Mouse (Mus musculus): Measurements from ENCODE around the gene Dennd1a. TPM values are rescaled to one million over a fixed set of nuclear protein-coding genes. Genes with fewer than 3 reads are reported as not detected.

Gene Dennd1a
- polyA plus RNA-seq, 2 experiments from 2014 or later = 8.8 to 13.4 TPM

GRCm38 (mm10) chr2:38039621-38040020, 247.6 kb downstream of the Dennd1a start:
- no peak for ATAC-seq

- no peak for ATAC-seq
Measured at GRCm38 (mm10) chr2:38028317-38028716, 258.9 kb downstream of the Dennd1a start.

- ATAC-seq = no peak
Measured at GRCm38 (mm10) chr2:38025615-38026014, 261.6 kb downstream of the Dennd1a start.

- no peak for ATAC-seq
Measured at GRCm38 (mm10) chr2:38023741-38024130, 263.5 kb downstream of the Dennd1a start.

GRCm38 (mm10) chr2:38023054-38023740, 264.0 kb downstream of the Dennd1a start:
- no peak for ATAC-seq

GRCm38 (mm10) chr2:38021166-38021565, 266.0 kb downstream of the Dennd1a start:
- ATAC-seq = no peak

GRCm38 (mm10) chr2:38014702-38015101, 272.5 kb downstream of the Dennd1a start:
- no peak for ATAC-seq

- ATAC-seq = no peak
Measured at GRCm38 (mm10) chr2:38013839-38014365, 273.3 kb downstream of the Dennd1a start.

GRCm38 (mm10) chr2:38007238-38007637, 280.0 kb downstream of the Dennd1a start:
- ATAC-seq = no peak

GRCm38 (mm10) chr2:38003183-38003680, 284.0 kb downstream of the Dennd1a start:
- no peak for ATAC-seq

GRCm38 (mm10) chr2:38001004-38001403, 286.2 kb downstream of the Dennd1a start:
- no peak for ATAC-seq

GRCm38 (mm10) chr2:37997966-37998365, 289.2 kb downstream of the Dennd1a start:
- ATAC-seq = no peak

- ATAC-seq = no peak
Measured at GRCm38 (mm10) chr2:37989091-37989490, 298.1 kb downstream of the Dennd1a start.

- ATAC-seq = no peak
Measured at GRCm38 (mm10) chr2:37988301-37988700, 298.9 kb downstream of the Dennd1a start.

- no peak for ATAC-seq
Measured at GRCm38 (mm10) chr2:37985690-37986222, 301.4 kb downstream of the Dennd1a start.

- no peak for ATAC-seq
Measured at GRCm38 (mm10) chr2:37982714-37983113, 304.5 kb downstream of the Dennd1a start.

GRCm38 (mm10) chr2:37981562-37982403, 305.4 kb downstream of the Dennd1a start:
- ATAC-seq = no peak

GRCm38 (mm10) chr2:37974201-37974600, 313.0 kb downstream of the Dennd1a start:
- ATAC-seq = no peak

GRCm38 (mm10) chr2:37972621-37973020, 314.6 kb downstream of the Dennd1a start:
- no peak for ATAC-seq

- no peak for ATAC-seq
Measured at GRCm38 (mm10) chr2:37971726-37972125, 315.5 kb downstream of the Dennd1a start.

- no peak for ATAC-seq
Measured at GRCm38 (mm10) chr2:37969713-37970485, 317.3 kb downstream of the Dennd1a start.

- ATAC-seq = no peak
Measured at GRCm38 (mm10) chr2:37964534-37964933, 322.7 kb downstream of the Dennd1a start.
